Mouse (Mus musculus) heart, embryonic 14.5 days (tissue): ENCODE measurements around the gene Pusl1. TPM values are rescaled to one million over a fixed set of nuclear protein-coding genes. Genes with fewer than 3 reads are reported as not detected.

ENCODE experiments used
- microRNA-seq: library from miRNA; unstranded; fragments of <30 nt; microRNA quantifications from one replicate; pipeline ENCODE4, GENCODE M21; 2016
- polyA plus RNA-seq: library from polyadenylated mRNA; unstranded; fragments of >200 nt; fragmentation: Nextera tagmentation; extraction: Ambion mirVana; gene quantifications from 2 replicates; pipeline ENCODE4 v1.2.1, GENCODE M21; 2014

Gene Pusl1
- polyA plus RNA-seq, 1 experiment from 2014 or later = 28.0 TPM

Small RNA genes within 50 kb of the gene (microRNA-seq; reads per million reads assigned to microRNA genes)
- not detected for gene Gm22991

Other genes starting within 250 kb of the Pusl1 start
- not detected in 2 replicates for gene Gm10563, start 246.4 kb downstream of the Pusl1 start, polyA plus RNA-seq
- 63.1 and 67.1 TPM in 2 replicates for gene Mmp23, start 238.4 kb downstream of the Pusl1 start, polyA plus RNA-seq
- 12.5 and 15.3 TPM in 2 replicates for gene Mib2, start 222.6 kb downstream of the Pusl1 start, polyA plus RNA-seq
- 1.9 and 2.4 TPM in 2 replicates for gene Fndc10, start 197.4 kb downstream of the Pusl1 start, polyA plus RNA-seq
- gene Ssu72, start 187.0 kb downstream of the Pusl1 start, polyA plus RNA-seq = 113 and 115 TPM in 2 replicates
- gene Tmem240, start 157.0 kb downstream of the Pusl1 start, polyA plus RNA-seq = 0.23 and 0.28 TPM in 2 replicates
- 89.0 and 95.2 TPM in 2 replicates for gene Atad3a, start 130.7 kb downstream of the Pusl1 start, polyA plus RNA-seq
- gene Vwa1, start 117.1 kb downstream of the Pusl1 start, polyA plus RNA-seq = 4.5 and 4.9 TPM in 2 replicates
- gene Tmem88b, start 105.9 kb downstream of the Pusl1 start, polyA plus RNA-seq = 2.4 and 2.5 TPM in 2 replicates
- not detected in 2 replicates for gene Ankrd65, start 101.3 kb downstream of the Pusl1 start, polyA plus RNA-seq
- 146 and 160 TPM in 2 replicates for gene Mrpl20, start 88.9 kb downstream of the Pusl1 start, polyA plus RNA-seq
- 120 and 126 TPM in 2 replicates for gene Ccnl2, start 79.3 kb downstream of the Pusl1 start, polyA plus RNA-seq
- gene Aurkaip1, start 60.5 kb downstream of the Pusl1 start, polyA plus RNA-seq = 112 and 118 TPM in 2 replicates
- 55.5 and 75.6 TPM in 2 replicates for gene Mxra8, start 52.1 kb downstream of the Pusl1 start, polyA plus RNA-seq
- 9.1 and 10.9 TPM in 2 replicates for gene Dvl1, start 44.4 kb downstream of the Pusl1 start, polyA plus RNA-seq
- gene Tas1r3, start 28.4 kb downstream of the Pusl1 start, polyA plus RNA-seq = 0.09 and 0.12 TPM in 2 replicates
- 10.9 and 11.0 TPM in 2 replicates for gene Cptp, start 22.3 kb downstream of the Pusl1 start, polyA plus RNA-seq
- 36.0 and 38.5 TPM in 2 replicates for gene Ints11, start 22.2 kb downstream of the Pusl1 start, polyA plus RNA-seq
- 9.0 and 9.4 TPM in 2 replicates for gene Acap3, start within 50 bp of the Pusl1 start, polyA plus RNA-seq
- gene Ube2j2, start 52.0 kb upstream of the Pusl1 start, polyA plus RNA-seq = 75.5 and 98.6 TPM in 2 replicates
- 26.8 and 29.2 TPM in 2 replicates for gene C1qtnf12, start 70.5 kb upstream of the Pusl1 start, polyA plus RNA-seq
- 8.9 and 11.5 TPM in 2 replicates for gene B3galt6, start 100.9 kb upstream of the Pusl1 start, polyA plus RNA-seq
- gene Sdf4, start 101.1 kb upstream of the Pusl1 start, polyA plus RNA-seq = 133 and 137 TPM in 2 replicates
- 0.51 and 0.57 TPM in 2 replicates for gene Tnfrsf4, start 122.1 kb upstream of the Pusl1 start, polyA plus RNA-seq
- 2.2 and 2.3 TPM in 2 replicates for gene Tnfrsf18, start 134.4 kb upstream of the Pusl1 start, polyA plus RNA-seq
- gene Ttll10, start 167.6 kb upstream of the Pusl1 start, polyA plus RNA-seq = 0.11 and 0.26 TPM in 2 replicates
- 12.0 and 14.6 TPM in 2 replicates for gene 9430015G10Rik, start 218.2 kb upstream of the Pusl1 start, polyA plus RNA-seq
- gene Rnf223, start 238.7 kb upstream of the Pusl1 start, polyA plus RNA-seq = 0.07 and 0.22 TPM in 2 replicates